Mouse (Mus musculus): ENCODE measurements around the gene Nos2.

GRCm38 (mm10) chr11:79002551-79002951 lies 82.0 kb downstream of the Nos2 start:
- no peak for TF ChIP-seq TAL1 (IDR thresholded peaks at IDR 0.05; ENCODE audit: low read length)
- TF ChIP-seq USF1 (IDR thresholded peaks at IDR 0.05; ENCODE audit: low read depth, low read length): no peak
- no peak for TF ChIP-seq HCFC1 (IDR thresholded peaks at IDR 0.05; ENCODE audit: low read depth, low read length)
